In the genomic region with DNA sequence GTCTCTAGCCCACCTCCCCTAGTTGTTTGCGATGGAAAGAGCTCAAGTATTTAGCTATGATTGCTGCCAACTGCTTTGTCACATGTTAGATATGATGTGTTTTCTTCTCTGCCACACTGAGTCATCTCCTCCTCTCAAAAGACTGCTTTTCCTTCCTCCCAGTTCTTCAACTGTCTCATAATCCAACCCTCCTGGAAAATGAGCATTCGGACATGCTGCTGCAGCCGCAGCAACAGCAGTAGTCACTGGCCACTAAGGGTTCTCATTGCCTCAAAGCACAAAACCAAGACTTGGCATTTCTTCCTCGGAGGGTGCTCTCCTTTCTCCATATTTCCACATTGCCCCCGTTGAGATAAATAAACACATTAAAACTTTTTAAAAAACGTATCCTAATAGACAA, we compare ENCODE assay signal across 8 mouse cellular contexts. TPM values are rescaled to one million over a fixed set of nuclear protein-coding genes. Genes with fewer than 3 reads are reported as not detected.
DNase-seq lines count a peak whose midpoint lies in the region; ATAC-seq lines count a peak whose summit lies in the region.

No protein-coding gene starts in this region.

- H3K27me3 ChIP-seq in heart, embryonic 11.5 days (ENCODE audit: control insufficient read depth, insufficient read depth, low read length) = no peaks in the 10 kb centered on the region
- peaks cover 13% of the 10 kb centered on the region; the same call in 1 of the 2 replicates for H3K27me3 ChIP-seq in forebrain, embryonic 10.5 days (ENCODE audit: poor library complexity, severe bottlenecking)
- H3K27me3 ChIP-seq in limb, embryonic 11.5 days (ENCODE audit: control insufficient read depth, insufficient read depth, low read length) = peaks cover 4% of the 10 kb centered on the region; the same call in 1 of the 2 replicates

- H3K9me3 ChIP-seq in heart, embryonic 11.5 days (replicated peaks; ENCODE audit: control insufficient read depth, low read length) = no peaks in the 10 kb centered on the region
- no peaks in the 10 kb centered on the region for H3K9me3 ChIP-seq in forebrain, embryonic 10.5 days
- H3K9me3 ChIP-seq in limb, embryonic 11.5 days (ENCODE audit: control insufficient read depth, low read length) = no peaks in the 10 kb centered on the region

- WGBS in heart, embryonic 11.5 days (ENCODE audit: insufficient replicate concordance) = 45% methylated on average over 6 of the region's 6 CpGs
- 37% methylated on average over 6 of the region's 6 CpGs for WGBS in forebrain, embryonic 10.5 days
- WGBS in limb, embryonic 11.5 days = 57% methylated on average over 6 of the region's 6 CpGs

- ATAC-seq in heart, embryonic 11.5 days (replicated peaks; ENCODE audit: insufficient number of reproducible peaks, low FRiP score, low TSS enrichment) = no peak
- no peak for ATAC-seq in limb, embryonic 11.5 days (ENCODE audit: insufficient number of reproducible peaks, low FRiP score, low TSS enrichment, low read depth)

- peak overlapping the region; percentile 60 for H3K4me3 ChIP-seq in heart, embryonic 11.5 days (ENCODE audit: low read depth, low read length)
- peak overlapping the region; percentile 64 for H3K4me3 ChIP-seq in forebrain, embryonic 10.5 days
- H3K4me3 ChIP-seq in limb, embryonic 11.5 days (ENCODE audit: low read depth, low read length) = peak overlapping the region; percentile 54

- no peaks in the 10 kb centered on the region for H3K36me3 ChIP-seq in heart, embryonic 11.5 days (ENCODE audit: control insufficient read depth, insufficient read depth, low read length)
- H3K36me3 ChIP-seq in forebrain, embryonic 10.5 days (replicated peaks) = peaks cover 19% of the 10 kb centered on the region
- H3K36me3 ChIP-seq in limb, embryonic 11.5 days (ENCODE audit: control insufficient read depth, insufficient read depth, low read length) = no peaks in the 10 kb centered on the region

- H3K4me1 ChIP-seq in heart, embryonic 11.5 days (ENCODE audit: control insufficient read depth, insufficient read depth, low read length) = no peaks in the 10 kb centered on the region
- peaks cover 48% of the 10 kb centered on the region for H3K4me1 ChIP-seq in forebrain, embryonic 10.5 days
- no peaks in the 10 kb centered on the region for H3K4me1 ChIP-seq in limb, embryonic 11.5 days (ENCODE audit: control insufficient read depth, insufficient read depth, low read length)

- H3K4me2 ChIP-seq in heart, embryonic 11.5 days = peak overlapping the region; percentile 92
- H3K4me2 ChIP-seq in limb, embryonic 11.5 days (ENCODE audit: low read depth, severe bottlenecking) = peak overlapping the region; percentile 91

- H3K9ac ChIP-seq in heart, embryonic 11.5 days (ENCODE audit: low read depth, low read length) = no peak overlapping the region
- H3K9ac ChIP-seq in limb, embryonic 11.5 days (ENCODE audit: low read length) = no peak overlapping the region

- intact Hi-C loops in heart, postnatal 14 days (cut with DNase I) = no loop called here

- DNase-seq in heart, postnatal 14 days = no peak
- DNase-seq in Muller cell, postnatal 12 days (ENCODE audit: inconsistent ontology term) = peak; percentile 36
- DNase-seq in forebrain, embryonic 10.5 days (ENCODE audit: extremely low spot score, low spot score) = no peak
- DNase-seq in limb, embryonic 11.5 days (ENCODE audit: low spot score) = no peak
- no peak for DNase-seq in urinary bladder, adult 2 months (ENCODE audit: low spot score)
- no peak for DNase-seq in thymus, postnatal 4 days
- DNase-seq in thymus, postnatal 14 days = no peak

- H3K27ac ChIP-seq in heart, embryonic 11.5 days (ENCODE audit: low read depth, low read length) = no peak overlapping the region
- H3K27ac ChIP-seq in forebrain, embryonic 10.5 days = no peak overlapping the region
- no peak overlapping the region for H3K27ac ChIP-seq in limb, embryonic 11.5 days (replicated peaks; ENCODE audit: low read depth, low read length)

RNA-seq across cellular contexts. Expression of a gene that starts 1.2 kb away (rescaled TPM):
- 5.6 and 6.2 TPM in 2 replicates for polyA plus RNA-seq in heart, embryonic 11.5 days (2014; fragmentation: Nextera tagmentation; extraction: Ambion mirVana)
- 1 to 10 TPM; 2.5 TPM for total RNA-seq in heart, postnatal 14 days (2021)
- polyA plus RNA-seq in forebrain, embryonic 10.5 days (2016; fragmentation: Nextera tagmentation; extraction: Ambion mirVana) = 30.4 and 30.5 TPM in 2 replicates
- 17.2 and 21.3 TPM in 2 replicates for polyA plus RNA-seq in limb, embryonic 11.5 days (2014; fragmentation: Nextera tagmentation; extraction: Ambion mirVana)
- 1.0 and 1.1 TPM in 2 replicates for polyA plus RNA-seq in urinary bladder, adult 2 months (2012; rRNA removed)
